Mouse (Mus musculus): ENCODE results near the gene Best3. TPM values are rescaled to one million over a fixed set of nuclear protein-coding genes. Genes with fewer than 3 reads are reported as not detected.

Gene Best3
- polyA plus RNA-seq, 1 experiment: 0.08 TPM

- 87% methylated on average over 18 of the region's 18 CpGs for WGBS
- Histone ChIP-seq H3K36me3 (ENCODE audit: control insufficient read depth, insufficient read depth, low read length) (peaks cover 37% of the 10 kb centered on the region), H3K27ac (ENCODE audit: insufficient read depth, low read depth, low read length) (no peak overlapping the region), H3K4me3 (ENCODE audit: low read depth, low read length) (no peak overlapping the region), H3K4me1 (ENCODE audit: control insufficient read depth, insufficient read depth, insufficient read length, low read length) (no peaks in the 10 kb centered on the region), H3K27me3 (ENCODE audit: control insufficient read depth, insufficient read depth, low read length) (no peaks in the 10 kb centered on the region)
- TF ChIP-seq POLR2A (IDR thresholded peaks at IDR 0.05; ENCODE audit: low read depth, low read length): no peak
Observed at GRCm38 (mm10) chr10:117072191-117072888, 86.2 kb downstream of the Best3 start.

DNA sequence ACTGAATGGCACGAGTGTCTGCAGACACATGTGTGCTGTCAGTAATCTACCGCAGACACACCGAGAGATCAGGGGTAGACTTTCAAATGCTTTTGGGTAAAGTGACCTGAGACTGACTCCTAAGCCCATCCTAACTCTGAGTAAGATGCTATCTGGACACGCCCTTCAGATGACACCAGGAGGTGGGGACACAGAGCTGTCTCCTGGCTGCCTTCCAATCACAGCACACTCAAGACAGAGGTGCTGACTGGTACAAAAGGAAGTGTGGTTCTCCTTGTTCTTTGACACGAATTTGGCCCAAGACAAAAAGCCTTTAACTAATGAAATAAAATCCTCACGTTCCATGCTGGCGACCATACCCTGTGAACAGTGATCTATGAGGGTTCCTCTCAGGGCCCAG is 87.1 kb downstream of the Best3 start:
- TF ChIP-seq CTCF (IDR thresholded peaks at IDR 0.05; ENCODE audit: extremely low read depth, insufficient read length, insufficient replicate concordance, low read depth, low read length): no peak
- no peak for TF ChIP-seq POLR2A (IDR thresholded peaks at IDR 0.05; ENCODE audit: low read depth, low read length)
- 81% methylated on average over 7 of the region's 7 CpGs for WGBS
- Histone ChIP-seq H3K4me3 (ENCODE audit: low read depth, low read length) (no peak overlapping the region), H3K27me3 (ENCODE audit: control insufficient read depth, insufficient read depth, low read length) (no peaks in the 10 kb centered on the region), H3K36me3 (ENCODE audit: control insufficient read depth, insufficient read depth, low read length) (peaks cover 41% of the 10 kb centered on the region), H3K4me1 (ENCODE audit: control insufficient read depth, insufficient read depth, insufficient read length, low read length) (no peaks in the 10 kb centered on the region), H3K27ac (ENCODE audit: insufficient read depth, low read depth, low read length) (no peak overlapping the region)

Other genes with a start within 250 kb of the Best3 start
- 5.1 and 22.8 TPM in 2 replicates for gene Myrfl, start 89.4 kb upstream of the Best3 start, polyA plus RNA-seq (2012; rRNA removed)
- 134 and 169 TPM in 2 replicates for gene Rab3ip, start 35.5 kb upstream of the Best3 start, polyA plus RNA-seq (2012; rRNA removed)
- gene Gm10271, start 13.7 kb upstream of the Best3 start, polyA plus RNA-seq (2012; rRNA removed): not detected in 2 replicates
- gene Lrrc10, start 59.0 kb downstream of the Best3 start, polyA plus RNA-seq (2012; rRNA removed): not detected in 2 replicates
- 20.6 and 37.3 TPM in 2 replicates for gene Cct2, start 77.5 kb downstream of the Best3 start, polyA plus RNA-seq (2012; rRNA removed)
- 2.4 and 4.4 TPM in 2 replicates for gene Frs2, start 162.2 kb downstream of the Best3 start, polyA plus RNA-seq (2012; rRNA removed)
- gene Yeats4, start 238.2 kb downstream of the Best3 start, polyA plus RNA-seq (2012; rRNA removed): 9.5 and 22.5 TPM in 2 replicates